Mouse (Mus musculus) central nervous system, embryonic 11.5 days (tissue): Measurements from ENCODE around the gene Atxn10. TPM values are rescaled to one million over a fixed set of nuclear protein-coding genes. Genes with fewer than 3 reads are reported as not detected.

ENCODE experiments used
- polyA plus RNA-seq: library from polyadenylated mRNA; depleted of rRNA; stranded (reverse); fragments of >200 nt; gene quantifications from 2 replicates; pipeline ENCODE4 v1.2.3, GENCODE M21; 2012; rRNA removed

Atxn10 gene
- polyA plus RNA-seq, result 223 and 226 TPM in 2 replicates

DNA sequence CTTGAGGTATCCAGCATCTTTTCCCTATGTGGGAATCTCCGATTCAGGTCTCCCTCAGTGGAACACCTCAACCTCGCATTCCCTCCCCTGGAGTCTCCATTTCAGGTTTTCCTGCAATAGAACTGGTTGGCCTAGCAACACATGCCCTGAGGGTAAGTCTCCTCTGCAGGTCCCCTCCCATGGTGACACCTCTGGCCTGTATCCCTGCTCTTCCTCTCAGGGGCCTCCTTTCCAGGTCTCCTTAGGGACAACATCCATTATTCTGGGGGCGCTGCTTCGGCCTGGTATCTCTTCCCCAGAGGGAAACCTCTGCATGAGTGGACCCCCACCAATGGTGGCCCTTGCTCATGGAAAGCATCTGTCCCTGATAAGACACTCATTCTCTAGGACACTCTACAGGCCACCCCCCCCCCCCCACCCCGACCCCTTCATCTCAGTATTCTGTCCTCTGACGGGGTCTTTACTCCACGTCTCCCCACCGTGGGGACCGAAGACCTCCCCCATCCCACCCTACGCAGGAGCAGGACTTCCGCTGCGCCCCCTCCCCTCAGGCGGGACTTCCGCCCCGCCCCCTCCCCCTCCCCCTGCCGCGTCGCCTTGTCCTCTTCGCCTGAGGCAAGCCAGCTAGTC is at the start of gene Atxn10:
Gene Atxn10, plus strand, starts transcription at position 575 of the 630 bp plus-strand sequence.

DNA sequence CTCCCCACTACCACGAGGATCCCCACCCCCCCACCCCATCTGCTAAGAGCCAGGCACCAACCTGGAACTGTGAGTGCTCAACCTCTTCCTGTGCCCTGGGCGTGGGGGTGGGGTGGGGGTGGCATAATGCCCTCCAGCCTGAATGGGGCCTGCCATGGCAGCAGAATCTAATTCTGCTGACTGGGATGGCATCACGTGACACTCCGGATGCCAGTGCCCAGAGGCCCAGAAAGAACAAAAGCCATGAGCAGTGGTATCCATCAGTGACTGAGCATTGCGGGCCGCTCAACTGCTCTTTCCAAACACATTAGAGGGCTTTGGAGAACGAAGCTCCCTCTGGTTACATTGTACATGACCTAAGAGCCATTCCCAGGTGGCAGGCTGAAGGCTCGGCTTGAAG is 167.1 kb downstream of the Atxn10 start, which contains the start of gene 7530416G11Rik:
Gene 7530416G11Rik, minus strand, starts transcription at position 101 of the 400 bp plus-strand sequence.

Other genes with a start within 250 kb of the Atxn10 start
- gene Smc1b, start 204.3 kb upstream of the Atxn10 start, polyA plus RNA-seq, result 0.17 and 0.20 TPM in 2 replicates
- 0.56 and 0.65 TPM in 2 replicates for gene Ribc2, start 204.2 kb upstream of the Atxn10 start, polyA plus RNA-seq
- gene Fbln1, start 130.3 kb upstream of the Atxn10 start, polyA plus RNA-seq, result 95.3 and 128 TPM in 2 replicates
- gene 7530416G11Rik, start 167.0 kb downstream of the Atxn10 start, polyA plus RNA-seq, result not detected in 2 replicates
- 31.3 and 32.7 TPM in 2 replicates for gene Wnt7b, start 246.2 kb downstream of the Atxn10 start, polyA plus RNA-seq